Mouse (Mus musculus): ENCODE data around the gene Cdk19. TPM values are rescaled to one million over a fixed set of nuclear protein-coding genes. Genes with fewer than 3 reads are reported as not detected.

Cdk19 gene
- polyA plus RNA-seq (2014; fragmentation: Illumina TruSeq; extraction: RNeasy Lipid Tissue Mini Kit (QIAGEN cat#74804); ENCODE audit: low read depth, low replicate concordance), result 9.1 TPM

DNA sequence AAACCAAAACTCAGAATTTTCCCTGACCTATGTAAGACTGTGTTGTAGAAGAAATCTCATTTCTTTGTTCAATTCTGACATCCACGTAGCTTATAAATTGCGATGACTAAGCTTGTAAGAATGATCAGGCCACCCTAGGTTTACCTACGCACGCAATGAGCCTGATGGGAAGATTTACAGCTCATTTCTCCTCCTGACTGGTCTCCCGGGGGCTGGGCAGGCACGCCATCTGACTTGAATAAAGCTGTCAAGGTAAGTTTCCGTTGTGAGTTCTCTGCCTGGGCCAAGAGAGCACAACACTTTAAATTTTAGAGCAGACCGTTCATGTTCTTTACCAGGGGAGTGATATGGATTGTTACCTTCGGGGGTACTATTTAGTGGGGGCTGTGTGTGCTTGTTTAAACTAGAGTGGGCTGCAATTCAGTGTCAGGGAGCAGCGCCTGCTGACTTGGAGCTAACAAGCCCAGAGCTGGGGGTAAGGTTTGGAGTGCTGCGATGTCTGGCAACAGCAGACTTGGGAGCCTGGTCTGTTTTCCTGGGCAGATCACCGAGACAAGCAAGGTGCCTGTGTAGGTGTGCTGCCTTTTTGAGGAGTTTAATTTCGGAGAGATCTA lies at the start of gene Cdk19:
Gene Cdk19, plus strand, starts transcription at position 214 of the 614 bp plus-strand sequence.

GRCm38 (mm10) chr10:40302140-40302985 lies 37.0 kb upstream of the Cdk19 start, which contains the start of gene Amd1:
TSS of gene Amd1 (minus strand) at chr10:40302186.

Other genes starting within 250 kb of the Cdk19 start
- 71.9 TPM for gene Slc16a10, start 197.3 kb upstream of the Cdk19 start, polyA plus RNA-seq (2014; fragmentation: Illumina TruSeq; extraction: RNeasy Lipid Tissue Mini Kit (QIAGEN cat#74804); ENCODE audit: low read depth, low replicate concordance)
- 12.4 TPM for gene Rpf2, start 92.5 kb upstream of the Cdk19 start, polyA plus RNA-seq (2014; fragmentation: Illumina TruSeq; extraction: RNeasy Lipid Tissue Mini Kit (QIAGEN cat#74804); ENCODE audit: low read depth, low replicate concordance)
- 41.7 TPM for gene Gtf3c6, start 81.5 kb upstream of the Cdk19 start, polyA plus RNA-seq (2014; fragmentation: Illumina TruSeq; extraction: RNeasy Lipid Tissue Mini Kit (QIAGEN cat#74804); ENCODE audit: low read depth, low replicate concordance)
- gene Amd1, start 37.4 kb upstream of the Cdk19 start, polyA plus RNA-seq (2014; fragmentation: Illumina TruSeq; extraction: RNeasy Lipid Tissue Mini Kit (QIAGEN cat#74804); ENCODE audit: low read depth, low replicate concordance), result 51.1 TPM
- 3.6 TPM for gene Slc22a16, start 230.8 kb downstream of the Cdk19 start, polyA plus RNA-seq (2014; fragmentation: Illumina TruSeq; extraction: RNeasy Lipid Tissue Mini Kit (QIAGEN cat#74804); ENCODE audit: low read depth, low replicate concordance)

Data from adipose tissue, adult 10 weeks (tissue).